Mouse (Mus musculus): ENCODE results near the gene Snapc4.

Gene Snapc4

GRCm38 (mm10) chr2:26372396-26372795, 8.1 kb downstream of the Snapc4 start:
- no peak for DNase-seq (ENCODE audit: low spot score in 2 of 2)

DNA sequence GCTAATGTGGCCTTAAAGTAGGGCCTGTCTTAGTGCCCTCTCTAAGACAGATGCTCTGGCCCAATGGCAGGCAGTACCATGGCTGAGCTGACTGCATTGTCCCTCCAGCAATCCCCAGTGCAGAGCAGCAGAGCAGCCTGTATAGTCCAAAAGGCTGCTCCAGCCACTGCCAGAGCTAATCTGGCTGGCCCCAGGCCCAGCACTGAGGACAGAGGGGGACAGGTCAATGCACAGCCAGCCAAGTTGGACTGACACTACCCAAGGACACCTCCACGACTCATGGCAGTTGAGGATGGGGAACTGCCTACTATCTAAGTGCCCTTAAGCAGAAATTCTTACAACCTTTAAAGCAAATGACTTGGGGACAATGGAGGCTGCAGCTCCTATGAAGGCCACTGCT, 11.9 kb downstream of the Snapc4 start:
- no peak for DNase-seq (ENCODE audit: low spot score in 2 of 2)

GRCm38 (mm10) chr2:26367911-26368310, 12.5 kb downstream of the Snapc4 start:
- no peak for DNase-seq (ENCODE audit: low spot score in 2 of 2)

- no peak for DNase-seq (ENCODE audit: low spot score in 2 of 2)
These were observed 15.6 kb downstream of the Snapc4 start for GRCm38 (mm10) chr2:26364738-26365465.

DNA sequence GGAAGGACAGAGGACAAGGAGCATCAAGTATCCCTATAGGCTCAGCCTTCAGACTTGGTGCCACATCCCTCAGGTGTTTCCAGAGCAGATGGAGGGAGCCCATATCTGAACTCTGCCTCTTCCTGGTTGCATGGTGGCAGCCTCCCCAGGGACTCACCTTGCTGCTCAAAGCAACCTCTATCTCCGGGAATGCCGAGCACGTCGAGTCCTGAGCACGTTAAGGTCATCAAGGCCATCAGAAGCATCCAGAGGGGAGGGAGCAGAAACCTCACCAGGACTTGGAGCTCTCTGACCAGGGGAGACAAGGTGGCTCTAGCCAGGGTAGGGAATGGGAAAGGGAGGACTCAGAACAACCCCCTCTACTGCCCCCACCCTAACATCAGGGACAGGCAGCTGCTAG, 17.0 kb downstream of the Snapc4 start:
- DNase-seq (ENCODE audit: low spot score in 2 of 2) = no peak

DNA sequence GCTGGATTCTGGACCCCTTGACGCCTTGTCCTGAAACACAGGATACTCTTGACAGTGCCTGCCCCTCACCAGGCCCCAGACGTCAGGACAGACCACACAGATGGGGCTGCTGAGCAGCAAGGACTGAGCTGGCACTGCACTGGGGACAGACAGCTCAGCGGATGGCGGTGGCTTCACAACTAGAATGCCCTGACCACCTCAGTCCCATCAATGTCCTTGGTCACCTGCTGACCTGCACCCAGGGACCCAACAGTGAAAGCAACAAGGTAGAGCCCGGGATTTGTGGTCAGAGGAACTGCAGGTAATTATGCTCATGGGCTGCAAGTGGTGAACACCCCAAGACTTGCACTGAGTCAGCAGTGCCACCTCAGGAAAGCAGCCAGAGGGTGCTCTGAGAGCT, 17.5 kb downstream of the Snapc4 start:
- no peak for DNase-seq (ENCODE audit: low spot score in 2 of 2)

- DNase-seq (ENCODE audit: low spot score in 2 of 2) = no peak
These were observed 19.7 kb downstream of the Snapc4 start, which contains the start of gene Card9 for GRCm38 (mm10) chr2:26360772-26361171. Gene Card9 (minus strand): TSS chr2:26360918.

GRCm38 (mm10) chr2:26359983-26360382, 20.5 kb downstream of the Snapc4 start:
- DNase-seq (ENCODE audit: low spot score in 2 of 2) = no peak

GRCm38 (mm10) chr2:26358667-26359320, 21.7 kb downstream of the Snapc4 start:
- DNase-seq (ENCODE audit: low spot score in 2 of 2) = no peak

DNA sequence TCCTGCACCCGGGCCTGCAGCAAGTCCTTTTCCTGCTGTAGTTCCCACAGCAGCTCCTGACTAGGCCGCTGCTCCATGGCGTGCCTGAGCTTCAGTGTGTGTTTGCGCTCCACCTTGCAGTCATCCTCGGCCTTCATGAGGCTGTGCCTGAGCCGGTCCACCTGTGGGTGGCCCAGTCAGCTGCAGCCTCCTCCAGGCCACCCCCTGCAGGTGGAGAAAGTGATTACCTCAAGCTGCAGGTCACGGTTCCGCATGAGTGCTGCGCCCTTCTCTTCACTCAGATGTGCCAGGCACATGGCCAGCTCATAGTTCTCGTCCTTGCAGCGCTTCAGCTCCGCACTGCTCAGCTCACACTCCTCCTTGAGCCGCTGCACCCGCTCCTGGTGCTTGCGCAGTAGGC, 23.0 kb downstream of the Snapc4 start:
- no peak for DNase-seq (ENCODE audit: low spot score in 2 of 2)

GRCm38 (mm10) chr2:26356678-26357077, 23.8 kb downstream of the Snapc4 start:
- no peak for DNase-seq (ENCODE audit: low spot score in 2 of 2)

- no peak for DNase-seq (ENCODE audit: low spot score in 2 of 2)
These were observed 24.2 kb downstream of the Snapc4 start for GRCm38 (mm10) chr2:26356231-26356630.

GRCm38 (mm10) chr2:26354401-26354800, 26.1 kb downstream of the Snapc4 start:
- no peak for DNase-seq (ENCODE audit: low spot score in 2 of 2)

DNA sequence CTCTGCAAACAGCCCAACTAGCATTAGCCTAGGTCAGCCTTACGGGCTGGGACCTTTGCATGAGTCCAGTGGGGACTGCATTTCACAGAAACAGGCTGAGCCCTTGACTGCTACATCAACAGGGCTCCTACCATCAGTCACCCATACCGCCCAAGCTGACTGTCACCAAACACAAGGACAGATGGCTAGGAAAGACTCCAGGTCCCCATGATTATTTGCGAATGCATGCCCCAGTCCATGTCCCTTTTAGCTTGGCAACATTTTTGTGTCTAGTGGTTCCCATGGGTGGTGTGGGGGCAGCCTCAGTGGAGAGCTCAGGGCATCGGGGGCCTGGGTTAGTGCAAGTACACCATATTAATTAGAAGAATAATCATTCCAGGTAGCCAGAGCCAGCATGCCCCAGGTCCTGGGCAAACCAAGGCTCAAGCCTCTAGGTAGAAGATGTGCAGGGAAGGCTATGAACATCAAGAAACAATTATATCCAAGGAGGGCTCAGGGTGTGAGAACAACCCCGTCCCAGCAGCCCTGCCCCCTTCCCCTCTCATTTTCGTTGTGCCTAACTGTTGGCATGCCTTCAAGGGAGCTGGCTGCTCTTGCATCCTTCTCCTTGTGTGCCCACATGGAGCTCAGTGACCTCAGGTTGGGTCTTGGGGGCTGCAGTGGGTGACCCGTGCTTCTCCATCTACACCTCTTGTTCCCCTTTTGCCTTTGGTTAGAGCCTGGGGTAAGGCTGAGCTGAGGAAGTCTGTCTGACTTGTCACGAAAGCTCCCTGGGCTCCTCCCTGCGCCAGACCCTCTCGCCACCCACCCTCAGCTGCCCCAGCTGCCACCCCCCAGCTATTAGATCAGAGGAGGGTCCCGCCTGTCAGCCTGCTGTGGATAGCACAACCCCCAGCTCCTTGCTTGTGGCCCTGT, 27.1 kb downstream of the Snapc4 start:
- DNase-seq (ENCODE audit: low spot score in 2 of 2) = no peak

DNA sequence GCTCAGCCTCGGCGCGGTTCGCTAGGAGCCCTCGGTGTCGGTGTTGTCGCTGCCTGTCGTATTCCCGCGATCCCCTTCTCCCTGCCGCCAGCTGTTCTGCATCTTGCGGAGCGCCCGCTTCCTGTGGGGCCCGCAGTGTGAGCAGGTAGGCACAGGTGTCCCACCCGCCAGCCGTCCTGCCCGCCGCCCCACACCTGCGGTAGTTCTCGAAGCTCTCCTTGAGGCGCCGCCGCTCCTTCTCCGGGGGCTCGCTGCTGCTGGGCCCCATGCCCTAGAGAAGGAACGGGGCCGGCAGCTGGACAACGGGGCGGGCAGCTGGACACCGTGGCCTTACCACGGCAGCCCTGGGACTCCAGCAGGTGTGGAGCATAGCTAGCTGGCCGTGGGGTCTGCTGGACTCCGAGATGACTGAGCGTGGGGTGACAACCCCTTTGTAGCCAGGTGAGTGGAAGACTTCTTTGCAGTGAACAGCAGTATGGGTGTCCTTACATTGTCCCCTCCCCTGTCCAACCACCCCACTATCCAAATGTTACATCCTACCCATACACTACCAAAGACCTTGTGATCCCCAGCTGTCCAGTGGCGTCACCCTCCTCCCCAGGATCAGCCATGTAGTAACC, 28.1 kb downstream of the Snapc4 start:
- DNase-seq (ENCODE audit: low spot score in 2 of 2) = no peak

DNA sequence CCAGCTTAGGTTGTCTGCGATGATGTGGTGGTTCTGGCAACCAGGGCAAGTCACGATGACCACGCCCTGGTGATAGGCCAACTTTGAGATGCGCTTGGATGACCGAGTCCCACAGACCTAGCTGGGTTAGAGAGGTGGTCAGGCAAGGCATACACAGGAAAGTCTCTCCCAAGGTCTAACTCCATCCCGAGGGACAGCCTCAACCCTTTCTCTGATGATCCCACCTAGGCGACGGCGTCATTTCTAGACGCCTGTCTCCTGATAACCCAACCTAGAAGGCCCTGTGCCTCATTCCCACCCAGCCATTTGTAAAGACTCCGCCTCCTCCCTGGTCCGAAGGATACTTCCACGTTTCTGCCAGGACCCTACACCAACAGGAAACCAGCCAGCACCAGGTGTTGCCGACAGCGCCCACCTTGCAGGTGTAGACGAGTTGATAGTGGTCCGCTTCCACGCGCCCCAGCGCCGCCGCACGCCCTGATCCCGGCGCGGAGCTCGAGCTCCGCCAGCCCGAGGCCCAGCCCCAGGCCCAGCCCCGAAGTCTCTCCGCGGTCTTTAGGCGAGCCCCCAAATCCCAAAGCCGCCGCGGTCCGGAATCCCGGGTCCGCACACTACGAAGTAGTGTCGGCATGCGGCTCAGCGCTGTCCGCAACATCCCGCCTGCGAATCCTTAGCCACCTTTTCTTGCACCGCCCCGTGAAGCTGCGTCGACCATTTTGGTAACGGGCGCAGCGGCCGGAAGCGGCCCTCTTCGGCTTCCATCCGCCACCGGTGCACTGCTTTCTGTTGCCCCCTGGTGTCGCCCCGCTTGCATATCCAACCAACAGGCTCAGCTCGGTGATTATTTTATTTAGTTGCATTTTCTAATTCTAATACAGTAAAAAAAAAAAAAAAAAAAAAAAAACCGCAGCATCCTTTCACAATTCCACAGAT, 28.8 kb downstream of the Snapc4 start, which contains the start of gene Dnlz:
Gene Dnlz, minus strand, starts transcription at position 753 of the 933 bp plus-strand sequence.
- peak; percentile 84 to 91 for DNase-seq (ENCODE audit: low spot score in 2 of 2)

- no peak for DNase-seq (ENCODE audit: low spot score in 2 of 2)
These were observed 32.2 kb downstream of the Snapc4 start for GRCm38 (mm10) chr2:26348241-26348640.

- no peak for DNase-seq (ENCODE audit: low spot score in 2 of 2)
These were observed 37.6 kb downstream of the Snapc4 start for GRCm38 (mm10) chr2:26342609-26343490.

- peak; percentile 83 to 86 for DNase-seq (ENCODE audit: low spot score in 2 of 2)
These were observed 38.4 kb downstream of the Snapc4 start for GRCm38 (mm10) chr2:26342044-26342443.
